Mouse (Mus musculus): Measurements from ENCODE around the gene Rpusd3. TPM values are rescaled to one million over a fixed set of nuclear protein-coding genes. Genes with fewer than 3 reads are reported as not detected.

Rpusd3 gene
- 7.6 and 8.1 TPM in 2 replicates for total RNA-seq (2021)
- long read RNA-seq, transcript Rpusd3-202 (9 exons, 1,269 nt), result major isoform, 14 of 23 reads
- long read RNA-seq, partial matches to known transcripts, result 1 of 23 reads
- long read RNA-seq, other reads (novel, unspliced or antisense), result 7 of 23 reads

GRCm38 (mm10) chr6:113419199-113419587 lies at the start of gene Rpusd3:
Gene Rpusd3, minus strand, starts transcription at chr6:113419340.
- peak; percentile 100 for DNase-seq

- no peak for DNase-seq
Measured at GRCm38 (mm10) chr6:113468512-113468911, 49.4 kb upstream of the Rpusd3 start.

DNA sequence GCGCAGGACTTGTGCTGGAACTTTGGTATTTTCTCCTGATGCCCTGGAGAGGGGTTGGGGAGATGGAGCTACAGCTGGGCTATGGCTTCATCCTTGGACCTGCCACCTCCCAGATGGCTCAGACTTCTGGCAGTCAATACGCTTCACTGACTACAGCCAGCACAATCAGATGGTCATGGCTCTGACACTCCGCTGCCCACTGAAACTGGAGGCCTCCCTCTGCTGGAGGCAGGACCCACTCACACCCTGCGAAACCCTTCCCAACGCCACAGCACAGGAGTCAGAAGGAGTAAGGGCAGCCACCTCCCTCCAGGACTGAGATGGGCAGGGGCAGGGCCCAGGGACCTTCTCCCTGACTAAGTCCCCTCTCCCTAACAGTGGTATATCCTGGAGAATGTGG lies 46.5 kb upstream of the Rpusd3 start:
- no peak for DNase-seq

DNA sequence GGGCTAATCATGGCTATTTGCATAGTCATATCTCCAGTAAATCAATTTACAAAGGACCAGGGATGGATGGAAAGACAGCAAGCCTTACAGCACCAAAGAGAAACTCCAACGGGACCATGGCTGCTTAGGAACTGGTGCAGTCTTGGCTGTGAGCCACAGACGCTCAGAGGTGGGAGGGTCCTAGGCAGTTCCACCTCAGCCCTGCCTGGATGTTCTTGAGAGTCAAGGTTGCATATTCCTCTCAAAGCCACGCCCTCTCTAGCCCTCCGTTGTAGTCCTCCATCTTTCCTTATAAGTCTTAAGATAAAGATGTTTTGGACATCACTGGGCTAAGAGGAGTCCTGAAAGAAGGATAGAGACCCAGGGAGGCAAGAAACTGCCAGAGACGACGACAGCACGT lies 44.9 kb upstream of the Rpusd3 start:
- no peak for DNase-seq

- DNase-seq, result no peak
Measured at GRCm38 (mm10) chr6:113458635-113459034, 39.5 kb upstream of the Rpusd3 start.

GRCm38 (mm10) chr6:113457952-113458534 lies 38.9 kb upstream of the Rpusd3 start, which contains the start of gene Il17re:
Gene Il17re, plus strand, starts transcription at chr6:113458484.
- DNase-seq, result no peak

DNA sequence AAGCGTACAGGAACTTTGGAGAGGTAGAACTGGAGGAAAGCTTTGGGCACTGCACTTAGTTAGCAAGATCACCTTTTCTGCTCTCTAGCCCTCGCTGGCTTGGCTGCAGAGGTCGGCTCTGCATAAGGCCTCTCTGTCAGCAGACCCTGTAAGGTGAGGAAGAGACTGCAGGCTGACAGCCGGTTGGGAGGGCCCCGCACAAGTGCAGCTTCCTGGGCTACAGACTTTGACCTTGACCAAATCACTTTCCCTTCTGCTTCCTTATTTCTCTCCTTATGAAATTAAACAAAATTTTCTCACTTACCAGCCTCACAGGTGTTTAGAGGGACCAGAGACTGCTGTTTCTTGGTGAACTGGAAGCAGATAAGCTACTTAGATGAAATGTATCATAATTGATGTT lies 35.9 kb upstream of the Rpusd3 start:
- no peak for DNase-seq

GRCm38 (mm10) chr6:113451839-113452238 lies 32.7 kb upstream of the Rpusd3 start:
- no peak for DNase-seq

DNA sequence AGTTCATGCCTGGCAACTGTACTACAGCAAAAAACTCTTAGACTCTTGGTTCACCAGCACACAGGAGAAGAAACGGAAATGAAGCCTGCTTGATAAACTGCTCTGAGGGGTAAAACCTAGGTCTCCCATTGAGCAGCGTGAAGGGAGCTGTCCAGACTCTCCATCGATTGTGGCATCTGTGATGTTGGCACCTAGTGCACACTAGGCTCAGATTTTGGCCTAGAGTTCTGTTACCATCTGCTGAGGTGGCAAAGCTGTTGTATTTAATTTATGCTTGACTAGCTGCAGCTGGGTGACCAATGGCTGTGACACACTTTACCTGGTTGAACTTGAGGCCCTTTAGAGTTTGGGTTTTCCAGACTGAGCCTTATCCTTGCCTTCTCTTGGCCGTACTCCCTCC lies 28.5 kb upstream of the Rpusd3 start:
- DNase-seq, result no peak

DNA sequence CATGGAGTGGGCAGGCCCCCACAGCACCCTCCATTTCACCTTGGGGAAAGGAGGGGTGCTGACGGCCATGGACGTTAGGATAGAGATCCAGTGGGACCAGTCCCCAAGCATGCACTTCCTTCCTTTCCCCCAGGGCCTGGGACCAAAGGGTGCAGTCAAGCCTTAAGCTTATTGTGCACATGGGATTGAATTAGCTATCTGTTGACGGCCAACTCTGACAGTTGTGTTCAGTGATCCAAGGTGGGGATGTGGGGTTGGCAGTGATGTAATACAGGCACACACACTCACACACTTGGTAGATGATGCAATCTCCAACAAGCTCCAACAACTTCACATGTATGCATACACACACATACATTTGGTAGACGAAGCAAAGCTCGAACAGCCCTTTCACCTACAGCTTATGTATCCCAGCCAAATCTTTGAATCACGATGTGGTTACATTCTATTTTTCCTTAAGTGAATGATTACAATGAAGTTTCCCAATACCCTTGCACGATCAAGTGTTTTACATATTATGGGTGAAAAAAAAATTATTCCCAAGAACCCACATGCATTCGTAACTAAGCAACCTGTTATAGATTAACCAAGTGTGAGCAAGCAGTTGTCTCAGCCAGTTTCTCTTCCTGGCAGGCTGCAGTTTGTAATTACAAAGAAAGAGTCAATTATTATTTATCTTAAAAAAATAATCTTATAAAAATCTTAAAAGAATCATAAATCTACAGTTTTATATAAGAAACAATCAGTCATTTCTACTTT lies 25.2 kb upstream of the Rpusd3 start:
- no peak for DNase-seq

GRCm38 (mm10) chr6:113443091-113443490 lies 24.0 kb upstream of the Rpusd3 start:
- DNase-seq, result no peak

- DNase-seq, result peak; percentile 89
Measured at GRCm38 (mm10) chr6:113442442-113443090, 23.4 kb upstream of the Rpusd3 start, which contains the start of gene Jagn1. Gene Jagn1, plus strand, starts transcription at chr6:113442569.

DNA sequence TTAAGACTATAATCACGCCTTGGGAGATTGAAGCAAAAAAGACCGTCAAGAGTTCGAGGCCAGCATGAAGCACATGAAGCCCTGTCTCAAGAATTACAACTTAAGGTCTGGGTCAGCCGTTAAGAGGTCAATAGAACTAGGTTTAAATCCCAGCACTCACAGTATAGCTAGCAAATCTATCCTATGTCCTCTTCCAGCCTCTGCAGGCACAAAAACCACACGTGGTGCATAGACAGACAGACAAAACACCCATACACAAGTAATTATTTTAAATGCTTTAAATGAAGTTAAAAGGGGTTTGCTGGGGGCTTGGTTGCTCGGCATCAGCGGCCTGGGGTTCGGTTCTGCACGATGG lies 22.9 kb upstream of the Rpusd3 start:
- DNase-seq, result no peak

GRCm38 (mm10) chr6:113441147-113441680 lies 22.1 kb upstream of the Rpusd3 start:
- DNase-seq, result peak; percentile 71

DNA sequence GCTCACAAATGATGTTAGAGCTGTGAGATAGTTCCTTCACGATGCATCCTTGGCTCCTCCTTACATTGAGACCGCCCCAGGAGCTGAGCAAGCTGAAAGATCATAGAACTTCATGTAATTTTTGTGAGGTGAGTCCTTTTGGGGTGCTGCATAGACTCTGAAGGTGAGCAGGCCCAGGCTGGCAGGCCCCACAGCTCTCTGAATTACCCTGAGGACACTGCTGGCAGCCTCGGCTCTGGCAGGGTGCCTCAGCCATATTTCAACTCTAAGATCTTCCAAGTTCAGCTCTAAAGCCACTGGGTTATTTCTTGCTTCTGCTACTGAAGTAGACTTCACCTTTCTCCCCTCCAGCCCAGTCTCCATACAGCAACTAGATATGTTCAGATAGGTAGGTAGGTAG lies 21.5 kb upstream of the Rpusd3 start:
- DNase-seq, result no peak

DNA sequence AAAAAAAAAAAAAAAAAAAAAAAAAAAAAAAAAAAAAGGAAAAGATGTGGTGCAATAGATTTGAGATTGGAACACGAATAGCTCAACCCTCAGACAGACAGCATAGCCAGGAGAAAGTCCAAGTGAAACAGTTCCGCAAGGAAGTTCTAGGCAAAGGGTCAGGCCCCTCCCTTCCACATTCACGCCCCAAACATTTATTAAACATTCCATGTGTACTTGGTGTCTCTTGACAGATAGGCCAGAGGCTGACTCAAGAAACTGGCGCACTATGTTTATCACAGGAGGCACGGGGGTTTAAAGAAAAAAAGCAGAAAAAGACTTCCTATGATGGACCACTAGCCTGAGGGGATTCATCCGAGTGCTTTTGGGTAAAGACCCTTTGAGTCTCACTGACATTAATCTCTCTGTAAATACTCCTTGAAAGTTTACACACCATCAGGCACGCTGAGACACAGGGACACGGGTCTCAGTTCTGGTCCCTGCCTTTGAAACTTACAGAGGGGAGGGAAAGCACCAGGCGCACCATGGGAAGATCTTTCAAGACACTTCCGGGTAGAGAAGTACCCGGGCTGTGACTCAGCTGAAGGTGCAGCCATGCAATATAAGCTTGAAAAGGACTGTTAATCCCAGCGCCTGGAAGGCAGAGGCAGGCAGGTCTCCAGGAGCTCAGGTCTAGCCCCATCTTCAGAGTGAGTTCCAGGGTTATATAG lies 19.7 kb upstream of the Rpusd3 start:
- DNase-seq, result no peak

GRCm38 (mm10) chr6:113437135-113437534 lies 18.0 kb upstream of the Rpusd3 start:
- DNase-seq, result no peak

DNA sequence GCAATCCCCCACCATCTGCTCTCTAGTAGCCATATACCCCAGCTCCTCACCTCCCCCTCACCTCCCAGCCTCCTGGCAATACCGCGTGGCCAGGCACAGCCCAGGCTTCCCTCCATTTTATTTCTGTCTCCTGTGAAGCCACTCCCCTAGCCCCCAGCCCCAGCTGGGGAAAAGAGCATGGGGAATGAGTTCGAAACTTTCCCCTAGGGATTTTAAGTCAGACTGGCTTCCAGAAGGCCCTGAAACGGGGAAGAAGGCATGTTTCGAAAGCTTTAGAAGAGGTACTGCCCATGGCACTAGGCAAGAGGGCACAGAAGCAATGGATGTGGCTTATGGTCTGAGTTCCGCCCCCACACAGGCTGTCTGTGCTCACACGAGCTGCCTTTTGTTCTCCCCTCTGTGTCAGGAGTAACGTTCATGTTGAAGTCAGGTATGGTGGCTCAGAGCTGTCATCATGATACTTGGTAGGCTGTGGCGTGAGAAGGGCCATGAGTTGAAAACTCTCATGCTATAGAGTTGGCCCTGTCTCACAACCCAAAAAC lies 16.6 kb upstream of the Rpusd3 start, which contains the start of gene Cidec:
Gene Cidec, minus strand, starts transcription at position 97 of the 542 bp plus-strand sequence.
- no peak for DNase-seq

GRCm38 (mm10) chr6:113434691-113435090 lies 15.6 kb upstream of the Rpusd3 start:
- DNase-seq, result peak; percentile 24

DNA sequence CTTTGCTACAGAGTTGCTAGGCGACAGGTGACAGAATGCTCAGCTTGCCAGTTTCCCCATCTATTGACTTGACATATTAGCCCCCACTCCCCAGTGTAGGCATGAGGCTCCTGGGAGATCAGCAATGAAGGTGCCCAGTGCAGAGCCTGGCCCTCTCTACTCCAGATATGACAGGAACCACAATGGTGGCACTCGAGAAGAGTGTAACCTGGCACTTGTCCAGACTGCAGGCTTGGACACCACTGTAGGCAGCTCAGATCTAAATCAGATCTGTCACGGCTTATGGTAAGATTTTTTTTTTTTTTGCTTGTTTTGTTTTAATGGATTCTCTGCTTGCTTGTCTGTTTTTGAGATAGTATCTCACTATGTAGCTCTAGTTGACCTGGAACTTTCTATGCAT lies 14.5 kb upstream of the Rpusd3 start:
- no peak for DNase-seq

GRCm38 (mm10) chr6:113431801-113432200 lies 12.7 kb upstream of the Rpusd3 start:
- DNase-seq, result no peak

DNA sequence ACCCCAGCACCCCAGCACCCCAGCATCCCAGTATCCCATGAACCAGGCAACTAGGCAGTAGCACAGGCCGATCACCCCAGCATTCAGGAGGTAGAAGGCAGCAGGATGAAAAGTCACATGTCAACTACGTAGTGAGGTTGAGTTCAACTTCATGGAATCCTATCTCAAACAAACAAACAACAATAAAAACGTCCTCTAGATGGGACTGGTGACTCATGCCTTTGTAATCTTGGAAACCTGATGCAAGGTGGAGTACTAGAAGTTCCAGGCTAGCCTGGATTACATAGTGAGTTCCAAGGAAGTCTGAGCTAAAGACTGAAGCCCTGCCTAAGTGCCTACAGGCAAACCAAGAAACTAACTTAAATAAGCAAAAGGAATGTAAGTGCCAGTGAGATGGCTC lies 11.7 kb upstream of the Rpusd3 start:
- DNase-seq, result no peak

All from adrenal gland, postnatal 25 days (tissue).